Mouse (Mus musculus) hindbrain, embryonic 13.5 days (tissue): ENCODE data around the gene Stx2. TPM values are rescaled to one million over a fixed set of nuclear protein-coding genes. Genes with fewer than 3 reads are reported as not detected.
A peak's percentile ranks its signal among the peaks of the same experiment; 100 is the strongest.

Experiments used
- ATAC-seq: fragments of 200-750 bp; cut with Nextera tagmentation; 2 replicates; pipeline ENCODE4 v1.8.0; 2017; ENCODE audit warnings: moderate TSS enrichment; ENCODE audit not compliant: low FRiP score
- H3K27ac ChIP-seq: fragments of 300-500 bp; sonication (generic); 2 replicates; pipeline ENCODE4 v1.5.1; 2015; ENCODE audit warnings: inconsistent platforms, mild to moderate bottlenecking, moderate library complexity
- H3K27me3 ChIP-seq: fragments of 300-500 bp; sonication (generic); 2 replicates; pipeline ENCODE4 v1.6.1; 2015; ENCODE audit warnings: mild to moderate bottlenecking, inconsistent platforms
- H3K36me3 ChIP-seq: fragments of 300-500 bp; sonication (generic); 2 replicates; pipeline ENCODE4 v1.6.1; 2015; ENCODE audit warnings: mild to moderate bottlenecking, inconsistent platforms
- H3K4me1 ChIP-seq: fragments of 300-500 bp; sonication (generic); replicated peaks from 2 replicates; pipeline ENCODE4 v1.6.1; 2015; ENCODE audit warnings: inconsistent platforms
- H3K4me2 ChIP-seq: fragments of 300-500 bp; sonication (generic); 2 replicates; pipeline ENCODE4 v1.6.1; 2015; ENCODE audit warnings: inconsistent platforms, mild to moderate bottlenecking, moderate library complexity
- H3K4me3 ChIP-seq: fragments of 300-500 bp; sonication (generic); 2 replicates; pipeline ENCODE4 v1.5.1; 2015; ENCODE audit warnings: mild to moderate bottlenecking, inconsistent platforms
- H3K9ac ChIP-seq: fragments of 300-500 bp; sonication (generic); 2 replicates; pipeline ENCODE4 v1.6.1; 2015; ENCODE audit warnings: mild to moderate bottlenecking, inconsistent platforms
- H3K9me3 ChIP-seq: fragments of 300-500 bp; sonication (generic); 2 replicates; pipeline ENCODE4 v1.6.1; 2016; ENCODE audit warnings: inconsistent platforms
- WGBS: fragments of 180-500 bp; shearing (Covaris S2); methylation state at CpG from one replicate; pipeline ENCODE4 v1.1.7; 2015; 5-methylcytosine and 5-hydroxymethylcytosine counted together
- polyA plus RNA-seq: library from polyadenylated mRNA; unstranded; fragments of >200 nt; fragmentation: Nextera tagmentation; extraction: Ambion mirVana; gene quantifications from 2 replicates; pipeline ENCODE4 v1.2.1, GENCODE M21; 2015

The Stx2 gene
- polyA plus RNA-seq, 1 experiment from 2014 or later = 21.1 TPM

DNA sequence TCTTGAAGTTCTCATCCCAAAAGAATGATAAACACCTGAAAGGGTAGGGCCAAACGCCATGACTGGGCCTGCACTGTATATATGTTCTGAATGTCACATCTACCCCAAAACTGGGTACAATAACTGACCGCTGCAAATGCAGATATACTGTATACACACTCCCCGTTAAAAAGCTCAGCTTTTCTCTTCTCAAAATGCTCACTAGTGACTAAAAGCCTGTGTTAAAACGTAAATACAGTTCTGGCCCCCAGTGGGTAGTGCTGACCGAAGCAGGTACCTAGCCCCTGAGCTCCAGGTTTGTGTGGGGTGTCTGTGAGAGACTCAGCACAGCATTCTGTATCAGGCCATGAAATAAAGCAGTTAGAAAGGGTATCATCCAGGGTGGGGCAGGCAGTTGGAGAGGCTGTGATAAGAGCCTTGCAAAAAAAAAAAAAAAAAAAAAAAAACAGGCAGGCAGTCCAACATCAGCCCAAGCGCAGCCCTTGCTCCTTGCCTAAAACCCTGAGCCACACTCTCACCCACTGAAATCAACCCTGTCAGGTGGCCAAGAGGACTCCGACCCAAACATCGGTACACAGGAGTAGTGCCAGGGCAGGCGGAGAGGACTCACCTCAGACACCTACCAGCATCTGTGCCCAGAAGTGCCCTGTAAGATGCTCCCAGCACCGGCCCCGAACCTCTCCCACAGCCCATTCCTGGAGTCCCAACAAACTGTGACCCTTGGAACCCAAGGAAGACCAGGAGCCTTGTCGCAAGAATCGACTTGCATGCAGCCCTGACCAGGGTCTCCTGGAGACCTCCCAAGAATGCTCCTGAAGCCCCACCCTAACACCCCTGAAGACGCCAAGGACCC, 1.0 kb downstream of the Stx2 start:
- ATAC-seq = peak; percentile 12; the same call in 1 of the 2 replicates
- H3K9ac ChIP-seq = peak overlapping the region; percentile 84
- H3K27me3 ChIP-seq = no peaks in the 10 kb centered on the region
- no peaks in the 10 kb centered on the region for H3K9me3 ChIP-seq
- H3K4me3 ChIP-seq = peak overlapping the region; percentile 66
- H3K4me1 ChIP-seq = peaks cover 41% of the 10 kb centered on the region
- WGBS = 57% methylated on average over 14 of the region's 14 CpGs
- H3K27ac ChIP-seq = peak overlapping the region; percentile 66; the same call in 1 of the 2 replicates
- peaks cover 8% of the 10 kb centered on the region; the same call in 1 of the 2 replicates for H3K36me3 ChIP-seq
- peak overlapping the region; percentile 81 for H3K4me2 ChIP-seq

- Histone ChIP-seq H3K4me1 (peaks cover 43% of the 10 kb centered on the region), H3K4me3 (no peak overlapping the region), H3K4me2 (peak overlapping the region; percentile 81; the same call in 1 of the 2 replicates), H3K27me3 (no peaks in the 10 kb centered on the region), H3K27ac (no peak overlapping the region), H3K9ac (peak overlapping the region; percentile 20; the same call in 1 of the 2 replicates), H3K36me3 (peaks cover 8% of the 10 kb centered on the region; the same call in 1 of the 2 replicates), H3K9me3 (no peaks in the 10 kb centered on the region)
- ATAC-seq = no peak
- WGBS = 77% methylated on average over 18 of the region's 18 CpGs
Measured at GRCm38 (mm10) chr5:129006031-129006788, 2.2 kb downstream of the Stx2 start.

DNA sequence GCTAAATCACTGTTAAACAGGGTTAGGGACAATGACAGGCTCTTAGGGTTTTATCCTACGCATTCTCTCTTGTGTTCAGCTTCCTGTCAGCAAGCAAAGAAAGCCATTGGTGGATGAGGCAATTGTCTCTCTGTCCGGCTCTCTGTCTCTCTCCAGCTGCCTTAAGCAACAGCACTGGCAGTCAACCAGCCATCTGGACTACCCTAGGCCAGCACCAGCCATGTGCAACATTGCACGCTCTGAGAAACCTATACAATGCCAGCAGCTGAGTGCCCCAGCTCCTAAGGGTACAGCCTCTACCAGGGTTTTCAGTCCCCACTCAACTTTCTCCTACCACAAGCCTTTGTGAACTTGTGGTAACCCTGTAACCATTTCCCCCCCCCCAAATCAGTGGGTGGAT, 3.0 kb downstream of the Stx2 start:
- H3K4me1 ChIP-seq = peaks cover 48% of the 10 kb centered on the region
- H3K36me3 ChIP-seq = peaks cover 8% of the 10 kb centered on the region; the same call in 1 of the 2 replicates
- H3K4me2 ChIP-seq = no peak overlapping the region
- WGBS = 67% methylated on average over 3 of the region's 3 CpGs
- H3K9me3 ChIP-seq = no peaks in the 10 kb centered on the region
- ATAC-seq = no peak
- no peak overlapping the region for H3K4me3 ChIP-seq
- H3K9ac ChIP-seq = no peak overlapping the region
- no peak overlapping the region for H3K27ac ChIP-seq
- H3K27me3 ChIP-seq = no peaks in the 10 kb centered on the region

DNA sequence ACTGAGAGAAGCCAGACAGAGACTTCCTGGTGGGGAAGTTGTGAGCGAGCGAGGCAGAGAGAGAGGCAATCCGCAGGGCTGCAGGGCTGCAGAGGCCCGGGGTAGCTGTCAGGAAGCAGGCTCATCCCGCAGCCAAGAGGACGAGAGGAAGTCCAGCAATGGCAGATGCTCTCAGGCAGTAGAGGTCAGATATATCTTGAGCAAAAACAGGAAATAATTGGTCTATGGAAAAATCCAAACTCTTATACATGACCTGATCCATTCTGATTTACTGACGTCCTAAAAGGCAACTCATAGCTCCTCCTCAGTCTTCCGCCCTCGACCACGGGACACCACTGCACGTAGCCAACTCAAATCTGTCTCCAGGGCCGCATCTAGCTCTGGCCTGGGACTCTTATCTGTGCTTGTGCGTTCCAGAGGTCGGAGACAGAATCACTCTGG, 5.8 kb downstream of the Stx2 start:
- WGBS = 69% methylated on average over 14 of the region's 14 CpGs
- Histone ChIP-seq H3K9me3 (no peaks in the 10 kb centered on the region), H3K27me3 (no peaks in the 10 kb centered on the region), H3K27ac (no peak overlapping the region), H3K36me3 (peaks cover 20% of the 10 kb centered on the region), H3K4me2 (no peak overlapping the region), H3K9ac (no peak overlapping the region), H3K4me1 (peaks cover 38% of the 10 kb centered on the region), H3K4me3 (no peak overlapping the region)
- no peak for ATAC-seq

- no peak overlapping the region for H3K4me3 ChIP-seq
- WGBS = 53% methylated on average over 8 of the region's 8 CpGs
- no peak overlapping the region for H3K27ac ChIP-seq
- no peak for ATAC-seq
- no peaks in the 10 kb centered on the region for H3K27me3 ChIP-seq
- peaks cover 21% of the 10 kb centered on the region for H3K4me1 ChIP-seq
- H3K9me3 ChIP-seq = no peaks in the 10 kb centered on the region
- H3K36me3 ChIP-seq = peaks cover 28% of the 10 kb centered on the region
- H3K9ac ChIP-seq = no peak overlapping the region
- H3K4me2 ChIP-seq = no peak overlapping the region
Measured at GRCm38 (mm10) chr5:129000706-129001468, 7.5 kb downstream of the Stx2 start.

GRCm38 (mm10) chr5:128987141-128987954, 21.0 kb downstream of the Stx2 start:
- Histone ChIP-seq H3K4me2 (no peak overlapping the region), H3K9me3 (no peaks in the 10 kb centered on the region), H3K27me3 (no peaks in the 10 kb centered on the region), H3K27ac (no peak overlapping the region), H3K9ac (no peak overlapping the region), H3K36me3 (peaks cover 71% of the 10 kb centered on the region), H3K4me3 (no peak overlapping the region), H3K4me1 (peaks cover 14% of the 10 kb centered on the region; the same call in 1 of the 2 replicates)
- ATAC-seq = no peak
- WGBS = 68% methylated on average over 19 of the region's 19 CpGs

DNA sequence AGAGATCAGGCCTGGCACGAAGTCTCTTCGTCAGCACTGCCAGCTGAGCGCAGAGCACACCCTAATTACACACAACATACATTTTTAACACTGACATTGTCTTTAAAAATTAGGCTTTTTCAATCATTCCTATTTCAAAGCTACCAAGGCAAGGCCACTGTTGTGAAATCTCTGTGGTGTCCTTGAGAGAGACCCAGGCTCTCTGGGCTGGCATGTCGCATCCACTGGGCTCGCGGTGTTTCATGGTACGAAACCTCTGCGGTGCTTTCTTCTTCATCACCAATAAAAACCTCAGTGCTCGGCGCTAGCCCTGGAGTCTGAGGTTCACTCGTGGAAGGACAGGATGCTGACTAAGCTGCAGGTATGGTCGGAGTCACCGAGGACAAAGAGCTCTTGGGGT, 22.4 kb downstream of the Stx2 start:
- Histone ChIP-seq H3K9ac (no peak overlapping the region), H3K4me3 (no peak overlapping the region), H3K36me3 (peaks cover 57% of the 10 kb centered on the region), H3K9me3 (no peaks in the 10 kb centered on the region), H3K4me2 (no peak overlapping the region), H3K27ac (no peak overlapping the region), H3K27me3 (no peaks in the 10 kb centered on the region), H3K4me1 (peaks cover 14% of the 10 kb centered on the region; the same call in 1 of the 2 replicates)
- WGBS = 88% methylated on average over 13 of the region's 13 CpGs
- no peak for ATAC-seq

DNA sequence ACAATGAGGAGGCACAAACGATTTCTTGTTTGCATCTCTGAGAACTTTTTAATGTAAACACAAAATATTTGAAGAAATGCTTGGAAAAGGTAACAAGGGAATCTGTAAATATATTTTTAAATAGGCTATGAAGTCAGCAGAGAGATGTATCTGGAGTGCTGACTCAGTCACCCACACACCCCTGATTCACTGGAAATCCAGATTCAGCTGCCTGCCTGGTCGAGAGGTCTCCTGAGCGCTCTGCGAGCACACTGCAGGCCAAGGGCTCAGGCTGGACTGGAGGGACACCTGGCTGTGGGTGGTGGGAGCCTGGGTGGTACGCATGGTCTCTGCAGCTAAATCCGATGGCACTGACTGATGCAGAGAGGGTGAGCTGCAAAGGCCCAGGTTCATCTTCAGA, 23.8 kb downstream of the Stx2 start:
- Histone ChIP-seq H3K9me3 (no peaks in the 10 kb centered on the region), H3K4me3 (no peak overlapping the region), H3K27ac (no peak overlapping the region), H3K4me1 (peaks cover 14% of the 10 kb centered on the region; the same call in 1 of the 2 replicates), H3K4me2 (no peak overlapping the region), H3K27me3 (no peaks in the 10 kb centered on the region), H3K9ac (no peak overlapping the region), H3K36me3 (peaks cover 46% of the 10 kb centered on the region)
- 93% methylated on average over 6 of the region's 6 CpGs for WGBS
- ATAC-seq = no peak

DNA sequence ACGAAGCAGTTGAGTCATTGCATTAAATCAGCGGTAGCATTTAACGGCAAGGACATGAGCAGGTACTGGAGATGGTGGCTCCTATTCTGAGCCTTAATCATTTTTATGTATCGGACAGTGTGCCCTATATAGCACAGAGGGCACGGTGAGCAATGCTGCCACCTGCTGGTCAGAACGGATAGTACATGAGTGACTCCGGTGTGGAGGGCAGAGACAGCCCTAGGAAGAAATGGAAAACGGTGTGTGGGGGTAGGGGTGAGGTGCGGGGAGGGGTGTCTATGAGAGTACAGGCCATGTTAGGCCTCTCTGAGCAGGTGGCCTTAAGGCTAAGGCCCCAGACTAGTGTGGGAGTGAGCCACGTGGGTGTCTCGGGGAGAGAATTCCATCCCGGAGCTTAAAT, 26.8 kb downstream of the Stx2 start:
- Histone ChIP-seq H3K36me3 (peaks cover 25% of the 10 kb centered on the region), H3K4me1 (no peaks in the 10 kb centered on the region), H3K27me3 (no peaks in the 10 kb centered on the region), H3K9ac (no peak overlapping the region; the same call in 1 of the 2 replicates), H3K4me3 (no peak overlapping the region), H3K4me2 (no peak overlapping the region), H3K9me3 (0 out of 2 replicates have a peak, but pooled peaks cover 3% of the 10 kb centered on the region), H3K27ac (no peak overlapping the region)
- peak; percentile 75 for ATAC-seq
- 26% methylated on average over 12 of the region's 12 CpGs for WGBS

DNA sequence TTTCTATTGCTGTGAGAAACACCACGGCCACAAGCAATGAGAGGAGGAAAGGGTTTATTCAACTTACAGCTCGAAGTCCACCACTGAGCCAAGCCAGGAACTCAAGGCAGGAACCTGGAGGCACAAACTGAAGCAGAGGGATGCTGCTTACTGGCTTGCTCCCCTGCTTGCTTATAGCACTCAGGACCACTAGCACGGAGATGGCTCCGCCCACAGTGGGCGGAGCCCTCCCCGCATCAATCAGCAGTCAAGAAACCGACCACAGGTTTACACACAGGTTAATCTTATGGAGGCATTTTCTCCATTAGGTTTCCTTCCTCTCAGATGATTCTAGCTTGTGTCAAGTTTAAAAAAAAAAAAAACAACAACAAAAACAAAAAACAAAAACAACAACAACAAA, 27.5 kb downstream of the Stx2 start:
- Histone ChIP-seq H3K9me3 (0 out of 2 replicates have a peak, but pooled peaks cover 3% of the 10 kb centered on the region), H3K27ac (no peak overlapping the region), H3K4me3 (no peak overlapping the region), H3K36me3 (peaks cover 17% of the 10 kb centered on the region), H3K9ac (no peak overlapping the region), H3K4me1 (no peaks in the 10 kb centered on the region; the same call in 1 of the 2 replicates), H3K27me3 (no peaks in the 10 kb centered on the region), H3K4me2 (no peak overlapping the region)
- ATAC-seq = no peak
- 77% methylated on average over 7 of the region's 7 CpGs for WGBS

DNA sequence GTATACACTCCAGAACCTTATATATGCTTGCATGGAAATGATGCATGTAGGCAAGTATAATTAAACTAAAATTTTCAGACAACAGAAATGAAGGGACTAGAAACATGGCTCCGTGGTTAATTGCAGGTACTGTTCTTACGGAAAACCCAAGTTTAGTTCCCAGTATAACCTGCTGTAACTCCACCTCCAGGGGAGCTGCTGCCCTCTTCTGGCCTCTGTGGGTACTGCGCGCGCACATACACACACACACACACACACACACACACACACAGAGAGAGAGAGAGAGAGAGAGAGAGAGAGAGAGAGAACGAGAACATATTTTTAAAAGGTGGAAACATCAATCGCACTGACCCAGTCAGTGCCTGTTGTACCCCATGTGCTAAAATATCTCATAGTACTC, 29.4 kb downstream of the Stx2 start:
- WGBS = 99% methylated on average over 6 of the region's 7 CpGs

More for the DNA sequence above, 29.4 kb downstream of the Stx2 start:
- H3K4me3 ChIP-seq = no peak overlapping the region
- H3K4me1 ChIP-seq = no peaks in the 10 kb centered on the region; the same call in 1 of the 2 replicates
- no peaks in the 10 kb centered on the region for H3K36me3 ChIP-seq
- ATAC-seq = no peak
- 0 out of 2 replicates have a peak, but pooled peaks cover 3% of the 10 kb centered on the region for H3K9me3 ChIP-seq
- H3K27ac ChIP-seq = no peak overlapping the region
- H3K9ac ChIP-seq = no peak overlapping the region
- no peak overlapping the region for H3K4me2 ChIP-seq
- no peaks in the 10 kb centered on the region for H3K27me3 ChIP-seq
